Mouse (Mus musculus): ENCODE measurements around the gene Npr3. TPM values are rescaled to one million over a fixed set of nuclear protein-coding genes. Genes with fewer than 3 reads are reported as not detected.

Gene Npr3
- polyA plus RNA-seq, 1 experiment from 2014 or later: 8.1 TPM

- WGBS: 71% methylated on average over 15 of the region's 15 CpGs
- Histone ChIP-seq H3K27me3 (ENCODE audit: control insufficient read depth, insufficient read depth, low read depth, low read length) (no peaks in the 10 kb centered on the region), H3K9ac (ENCODE audit: low read length) (no peak overlapping the region), H3K9me3 (ENCODE audit: control insufficient read depth, low read length) (no peaks in the 10 kb centered on the region), H3K36me3 (ENCODE audit: control insufficient read depth, insufficient read depth, low read length) (no peaks in the 10 kb centered on the region), H3K4me2 (ENCODE audit: low read depth, low read length) (no peak overlapping the region), H3K4me3 (ENCODE audit: low read length) (no peak overlapping the region), H3K27ac (ENCODE audit: low read length) (no peak overlapping the region), H3K4me1 (replicated peaks; ENCODE audit: control insufficient read depth, insufficient read depth, low read length) (no peaks in the 10 kb centered on the region)
- ATAC-seq (ENCODE audit: low read depth): no peak
Observed at GRCm38 (mm10) chr15:11862785-11863539, 44.1 kb downstream of the Npr3 start.

GRCm38 (mm10) chr15:11862253-11862652, 44.8 kb downstream of the Npr3 start:
- Histone ChIP-seq H3K4me2 (ENCODE audit: low read depth, low read length) (no peak overlapping the region), H3K27me3 (ENCODE audit: control insufficient read depth, insufficient read depth, low read depth, low read length) (no peaks in the 10 kb centered on the region), H3K9ac (ENCODE audit: low read length) (no peak overlapping the region), H3K27ac (ENCODE audit: low read length) (no peak overlapping the region), H3K4me1 (replicated peaks; ENCODE audit: control insufficient read depth, insufficient read depth, low read length) (no peaks in the 10 kb centered on the region), H3K4me3 (ENCODE audit: low read length) (no peak overlapping the region), H3K9me3 (ENCODE audit: control insufficient read depth, low read length) (no peaks in the 10 kb centered on the region), H3K36me3 (ENCODE audit: control insufficient read depth, insufficient read depth, low read length) (no peaks in the 10 kb centered on the region)
- ATAC-seq (ENCODE audit: low read depth): no peak
- 88% methylated on average over 7 of the region's 7 CpGs for WGBS

GRCm38 (mm10) chr15:11860259-11860658, 46.8 kb downstream of the Npr3 start:
- no peak for ATAC-seq (ENCODE audit: low read depth)
- Histone ChIP-seq H3K4me1 (replicated peaks; ENCODE audit: control insufficient read depth, insufficient read depth, low read length) (no peaks in the 10 kb centered on the region), H3K9me3 (ENCODE audit: control insufficient read depth, low read length) (no peaks in the 10 kb centered on the region), H3K27me3 (ENCODE audit: control insufficient read depth, insufficient read depth, low read depth, low read length) (no peaks in the 10 kb centered on the region), H3K27ac (ENCODE audit: low read length) (no peak overlapping the region), H3K4me3 (ENCODE audit: low read length) (no peak overlapping the region), H3K9ac (ENCODE audit: low read length) (no peak overlapping the region), H3K36me3 (ENCODE audit: control insufficient read depth, insufficient read depth, low read length) (no peaks in the 10 kb centered on the region), H3K4me2 (ENCODE audit: low read depth, low read length) (no peak overlapping the region)
- 79% methylated on average over 2 of the region's 2 CpGs for WGBS

- H3K4me3 ChIP-seq (ENCODE audit: low read length): no peak overlapping the region
- 96% methylated on average over 3 of the region's 3 CpGs for WGBS
- no peak overlapping the region for H3K27ac ChIP-seq (ENCODE audit: low read length)
- no peaks in the 10 kb centered on the region for H3K27me3 ChIP-seq (ENCODE audit: control insufficient read depth, insufficient read depth, low read depth, low read length)
- no peak overlapping the region for H3K4me2 ChIP-seq (ENCODE audit: low read depth, low read length)
- no peak for ATAC-seq (ENCODE audit: low read depth)
- no peaks in the 10 kb centered on the region for H3K9me3 ChIP-seq (ENCODE audit: control insufficient read depth, low read length)
- no peaks in the 10 kb centered on the region for H3K36me3 ChIP-seq (ENCODE audit: control insufficient read depth, insufficient read depth, low read length)
- no peak overlapping the region for H3K9ac ChIP-seq (ENCODE audit: low read length)
- H3K4me1 ChIP-seq (replicated peaks; ENCODE audit: control insufficient read depth, insufficient read depth, low read length): no peaks in the 10 kb centered on the region
Observed at GRCm38 (mm10) chr15:11859829-11860228, 47.3 kb downstream of the Npr3 start.

GRCm38 (mm10) chr15:11858411-11858810, 48.7 kb downstream of the Npr3 start:
- H3K27me3 ChIP-seq (ENCODE audit: control insufficient read depth, insufficient read depth, low read depth, low read length): no peaks in the 10 kb centered on the region
- H3K4me2 ChIP-seq (ENCODE audit: low read depth, low read length): no peak overlapping the region
- no peak for ATAC-seq (ENCODE audit: low read depth)
- no peaks in the 10 kb centered on the region for H3K36me3 ChIP-seq (ENCODE audit: control insufficient read depth, insufficient read depth, low read length)
- no peaks in the 10 kb centered on the region for H3K9me3 ChIP-seq (ENCODE audit: control insufficient read depth, low read length)
- H3K9ac ChIP-seq (ENCODE audit: low read length): no peak overlapping the region
- no peak overlapping the region for H3K4me3 ChIP-seq (ENCODE audit: low read length)
- WGBS: 90% methylated on average over 6 of the region's 6 CpGs
- no peak overlapping the region for H3K27ac ChIP-seq (ENCODE audit: low read length)
- H3K4me1 ChIP-seq (replicated peaks; ENCODE audit: control insufficient read depth, insufficient read depth, low read length): no peaks in the 10 kb centered on the region

GRCm38 (mm10) chr15:11845204-11846062, 61.7 kb downstream of the Npr3 start:
- H3K4me1 ChIP-seq (replicated peaks; ENCODE audit: control insufficient read depth, insufficient read depth, low read length): no peaks in the 10 kb centered on the region
- 71% methylated on average over 16 of the region's 16 CpGs for WGBS
- no peaks in the 10 kb centered on the region for H3K27me3 ChIP-seq (ENCODE audit: control insufficient read depth, insufficient read depth, low read depth, low read length)
- H3K36me3 ChIP-seq (ENCODE audit: control insufficient read depth, insufficient read depth, low read length): 0 out of 2 replicates have a peak, but pooled peaks cover 4% of the 10 kb centered on the region
- no peak for ATAC-seq (ENCODE audit: low read depth)
- no peaks in the 10 kb centered on the region for H3K9me3 ChIP-seq (ENCODE audit: control insufficient read depth, low read length)
- H3K9ac ChIP-seq (ENCODE audit: low read length): no peak overlapping the region
- no peak overlapping the region for H3K27ac ChIP-seq (ENCODE audit: low read length)
- no peak overlapping the region for H3K4me2 ChIP-seq (ENCODE audit: low read depth, low read length)
- H3K4me3 ChIP-seq (ENCODE audit: low read length): no peak overlapping the region

GRCm38 (mm10) chr15:11844115-11844514, 63.0 kb downstream of the Npr3 start:
- no peak for ATAC-seq (ENCODE audit: low read depth)
- Histone ChIP-seq H3K27ac (ENCODE audit: low read length) (no peak overlapping the region), H3K9me3 (ENCODE audit: control insufficient read depth, low read length) (no peaks in the 10 kb centered on the region), H3K27me3 (ENCODE audit: control insufficient read depth, insufficient read depth, low read depth, low read length) (no peaks in the 10 kb centered on the region), H3K4me1 (replicated peaks; ENCODE audit: control insufficient read depth, insufficient read depth, low read length) (no peaks in the 10 kb centered on the region), H3K4me3 (ENCODE audit: low read length) (no peak overlapping the region), H3K4me2 (ENCODE audit: low read depth, low read length) (no peak overlapping the region), H3K36me3 (ENCODE audit: control insufficient read depth, insufficient read depth, low read length) (0 out of 2 replicates have a peak, but pooled peaks cover 4% of the 10 kb centered on the region), H3K9ac (ENCODE audit: low read length) (no peak overlapping the region)
- WGBS: 82% methylated on average over 6 of the region's 6 CpGs

GRCm38 (mm10) chr15:11841828-11842227, 65.3 kb downstream of the Npr3 start:
- H3K36me3 ChIP-seq (ENCODE audit: control insufficient read depth, insufficient read depth, low read length): 0 out of 2 replicates have a peak, but pooled peaks cover 4% of the 10 kb centered on the region
- H3K4me3 ChIP-seq (ENCODE audit: low read length): no peak overlapping the region
- no peaks in the 10 kb centered on the region for H3K4me1 ChIP-seq (replicated peaks; ENCODE audit: control insufficient read depth, insufficient read depth, low read length)
- WGBS: 44% methylated on average over 4 of the region's 4 CpGs
- H3K9ac ChIP-seq (ENCODE audit: low read length): no peak overlapping the region
- H3K9me3 ChIP-seq (ENCODE audit: control insufficient read depth, low read length): no peaks in the 10 kb centered on the region
- peak; percentile 41; the same call in 1 of the 2 replicates for ATAC-seq (ENCODE audit: low read depth)
- H3K4me2 ChIP-seq (ENCODE audit: low read depth, low read length): no peak overlapping the region
- H3K27me3 ChIP-seq (ENCODE audit: control insufficient read depth, insufficient read depth, low read depth, low read length): no peaks in the 10 kb centered on the region
- no peak overlapping the region for H3K27ac ChIP-seq (ENCODE audit: low read length)

GRCm38 (mm10) chr15:11835913-11836312, 71.2 kb downstream of the Npr3 start:
- ATAC-seq (ENCODE audit: low read depth): peak; percentile 36; the same call in 1 of the 2 replicates
- WGBS: 16% methylated on average over 1 of the region's 1 CpGs
- Histone ChIP-seq H3K27ac (ENCODE audit: low read length) (no peak overlapping the region), H3K4me3 (ENCODE audit: low read length) (no peak overlapping the region), H3K27me3 (ENCODE audit: control insufficient read depth, insufficient read depth, low read depth, low read length) (no peaks in the 10 kb centered on the region), H3K36me3 (ENCODE audit: control insufficient read depth, insufficient read depth, low read length) (no peaks in the 10 kb centered on the region), H3K4me2 (ENCODE audit: low read depth, low read length) (no peak overlapping the region), H3K9ac (ENCODE audit: low read length) (no peak overlapping the region), H3K9me3 (ENCODE audit: control insufficient read depth, low read length) (no peaks in the 10 kb centered on the region), H3K4me1 (replicated peaks; ENCODE audit: control insufficient read depth, insufficient read depth, low read length) (no peaks in the 10 kb centered on the region)
